Mouse (Mus musculus) brain, embryonic 14.5 days (tissue): ENCODE data around the gene Gpc6.

ENCODE experiments used
- CTCF ChIP-seq: fragments of 200-500 bp; IDR thresholded peaks from 2 replicates; pipeline ENCODE4 v1.5.1; 2012; ENCODE audit warnings: inconsistent platforms, mild to moderate bottlenecking, moderate library complexity, borderline replicate concordance; ENCODE audit not compliant: insufficient read depth, insufficient read length; ENCODE audit errors: extremely low read depth
- POLR2A ChIP-seq: fragments of 200-500 bp; IDR thresholded peaks from 2 replicates; pipeline ENCODE4 v1.6.1; 2012; ENCODE audit warnings: mild to moderate bottlenecking, inconsistent platforms, borderline replicate concordance; ENCODE audit not compliant: poor library complexity, insufficient read depth, insufficient read length, severe bottlenecking; ENCODE audit errors: extremely low read depth

DNA sequence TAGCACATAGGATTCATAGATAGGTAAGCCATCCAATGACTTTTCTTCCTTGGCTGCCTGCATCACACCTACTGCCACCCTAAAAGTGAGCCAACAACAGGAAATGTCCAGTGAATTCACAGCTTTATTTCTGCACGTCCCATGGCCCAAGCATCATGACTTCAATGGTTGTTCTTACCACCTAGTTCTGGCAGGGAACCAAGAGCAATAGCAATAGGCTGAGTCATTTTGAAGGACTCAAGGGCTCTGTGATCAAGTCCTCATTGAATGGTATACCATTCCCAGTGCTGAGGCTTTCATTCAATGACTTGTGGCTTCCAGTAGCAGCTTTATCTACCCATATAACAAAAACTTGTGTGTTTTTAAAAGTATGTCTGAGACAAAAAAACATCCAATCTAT, 13.3 kb upstream of the Gpc6 start:
- no peak for TF ChIP-seq CTCF
- TF ChIP-seq POLR2A, result no peak
